1 mouse cellular context compared by ENCODE assay signal in the genomic region with DNA sequence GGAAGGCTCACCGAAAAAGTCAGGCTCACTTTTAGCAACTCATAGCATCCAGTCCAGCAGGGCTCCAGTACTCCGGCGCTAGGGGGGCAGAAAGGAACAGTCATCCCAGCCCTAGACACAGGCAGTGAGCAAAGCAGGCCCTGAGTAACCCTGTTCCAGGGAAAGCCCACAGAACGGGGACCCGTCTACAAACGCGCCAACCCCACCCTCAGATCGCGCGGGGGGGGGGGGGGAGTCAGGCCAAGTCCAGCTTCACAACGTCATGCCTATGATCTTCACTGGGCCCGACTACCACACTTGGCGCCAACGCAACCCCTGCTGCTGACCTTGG.
A peak's percentile ranks its signal among the peaks of the same experiment; 100 is the strongest.
TF ChIP-seq lines count a peak whose summit lies in the region.

No protein-coding gene starts in this region.

TF ChIP-seq in MEL, 35 proteins besides CTCF, POLR2A, EP300 and RAD21:
- no peak for TF ChIP-seq MAFK (IDR thresholded peaks at IDR 0.05; ENCODE audit: borderline replicate concordance, low read depth, low read length)
- peak; percentile 39; the same call in 1 of the 2 replicates for TF ChIP-seq NELFE (IDR thresholded peaks at IDR 0.05; ENCODE audit: low read depth, low read length)
- no peak for TF ChIP-seq MAX (IDR thresholded peaks at IDR 0.05; ENCODE audit: low read length)
- no peak for TF ChIP-seq TAL1 (IDR thresholded peaks at IDR 0.05; ENCODE audit: low read length)
- no peak for TF ChIP-seq ZC3H11A (IDR thresholded peaks at IDR 0.05; ENCODE audit: low read depth, low read length)
- no peak for TF ChIP-seq RCOR1 (IDR thresholded peaks at IDR 0.05; ENCODE audit: low read depth, low read length)
- TF ChIP-seq SIN3A (IDR thresholded peaks at IDR 0.05; ENCODE audit: low read length), result 0 out of 2 replicates have a peak, but pooled peaks have one; percentile 58
- peak; percentile 31; the same call in 1 of the 2 replicates for TF ChIP-seq MXI1 (IDR thresholded peaks at IDR 0.05; ENCODE audit: low read depth, low read length)
- no peak for TF ChIP-seq E2F4 (IDR thresholded peaks at IDR 0.05; ENCODE audit: borderline replicate concordance, low read depth, low read length)
- TF ChIP-seq ZMIZ1 (IDR thresholded peaks at IDR 0.05; ENCODE audit: low read depth, low read length), result no peak; the same call in 1 of the 2 replicates
- TF ChIP-seq ELF1 (IDR thresholded peaks at IDR 0.05; ENCODE audit: low read depth, low read length), result no peak
- TF ChIP-seq MEF2A (IDR thresholded peaks at IDR 0.05; ENCODE audit: extremely low read depth, insufficient replicate concordance, low read depth, low read length, poor library complexity, severe bottlenecking), result no peak
- no peak for TF ChIP-seq ZKSCAN1 (IDR thresholded peaks at IDR 0.05; ENCODE audit: low read depth, low read length)
- no peak for TF ChIP-seq USF2 (IDR thresholded peaks at IDR 0.05; ENCODE audit: borderline replicate concordance in 1 of 2, insufficient read depth in 1 of 2, low read depth in 1 of 2, low read length in 2 of 2)
- TF ChIP-seq JUND (IDR thresholded peaks at IDR 0.05; ENCODE audit: low read depth, low read length), result no peak
